Mouse (Mus musculus) megakaryocyte, embryonic 14.5 days (primary cell): ENCODE measurements around the gene Tbc1d14. TPM values are rescaled to one million over a fixed set of nuclear protein-coding genes. Genes with fewer than 3 reads are reported as not detected.

Experiments used
- H3K27me3 ChIP-seq: replicated peaks from 2 replicates; pipeline ENCODE3; 2012; ENCODE audit warnings: inconsistent platforms
- H3K36me3 ChIP-seq: replicated peaks from 2 replicates; pipeline ENCODE3; 2012; ENCODE audit warnings: low read length, inconsistent platforms, mixed read lengths
- H3K4me1 ChIP-seq: 2 replicates; pipeline ENCODE4 v1.6.1; 2012; ENCODE audit warnings: inconsistent platforms
- H3K4me3 ChIP-seq: replicated peaks from 2 replicates; pipeline ENCODE3; 2012; ENCODE audit warnings: moderate library complexity, mild to moderate bottlenecking, inconsistent platforms
- H3K9me3 ChIP-seq: 2 replicates; pipeline ENCODE4 v1.6.1; 2012; ENCODE audit warnings: inconsistent platforms
- FLI1 ChIP-seq: IDR thresholded peaks from 2 replicates; pipeline ENCODE4 v1.6.1; 2012; ENCODE audit warnings: low read length, inconsistent platforms, mixed read lengths
- GATA1 ChIP-seq: IDR thresholded peaks from 3 replicates; pipeline ENCODE4 v1.6.1; 2012; ENCODE audit warnings: mixed read lengths, low read length, inconsistent platforms, borderline replicate concordance
- polyA plus RNA-seq: library from polyadenylated mRNA; stranded (reverse); fragments of >175 nt; gene quantifications from 2 replicates; pipeline ENCODE4 v1.2.3, GENCODE M21; 2012; ENCODE audit warnings: low replicate concordance; ENCODE audit not compliant: insufficient read depth

The Tbc1d14 gene
- polyA plus RNA-seq, 1 experiment: 7.1 TPM

- Histone ChIP-seq H3K36me3 (peaks cover 98% of the 10 kb centered on the region), H3K27me3 (no peaks in the 10 kb centered on the region), H3K4me3 (peak overlapping the region; percentile 81), H3K9me3 (no peaks in the 10 kb centered on the region), H3K4me1 (peaks cover 88% of the 10 kb centered on the region)
- TF ChIP-seq FLI1: no peak
- TF ChIP-seq GATA1: no peak
Measured at GRCm38 (mm10) chr5:36523219-36523703, 69.8 kb downstream of the Tbc1d14 start.

- no peaks in the 10 kb centered on the region for H3K27me3 ChIP-seq
- H3K36me3 ChIP-seq: peaks cover 98% of the 10 kb centered on the region
- no peak for TF ChIP-seq GATA1
- no peak for TF ChIP-seq FLI1
- no peaks in the 10 kb centered on the region for H3K9me3 ChIP-seq
- peak overlapping the region; percentile 67 for H3K4me3 ChIP-seq
- H3K4me1 ChIP-seq: peaks cover 83% of the 10 kb centered on the region
Measured at GRCm38 (mm10) chr5:36522782-36523181, 70.3 kb downstream of the Tbc1d14 start.

- H3K27me3 ChIP-seq: no peaks in the 10 kb centered on the region
- no peak overlapping the region for H3K4me3 ChIP-seq
- no peaks in the 10 kb centered on the region for H3K9me3 ChIP-seq
- H3K4me1 ChIP-seq: peaks cover 73% of the 10 kb centered on the region
- TF ChIP-seq GATA1: no peak
- TF ChIP-seq FLI1: no peak
- H3K36me3 ChIP-seq: peaks cover 99% of the 10 kb centered on the region
Measured at GRCm38 (mm10) chr5:36519751-36520150, 73.3 kb downstream of the Tbc1d14 start.

GRCm38 (mm10) chr5:36517596-36517995 is 75.5 kb downstream of the Tbc1d14 start:
- H3K27me3 ChIP-seq: no peaks in the 10 kb centered on the region
- peaks cover 52% of the 10 kb centered on the region for H3K4me1 ChIP-seq
- TF ChIP-seq FLI1 (no peak), GATA1 (no peak)
- H3K4me3 ChIP-seq: no peak overlapping the region
- H3K36me3 ChIP-seq: peaks cover 97% of the 10 kb centered on the region
- H3K9me3 ChIP-seq: no peaks in the 10 kb centered on the region

- H3K4me3 ChIP-seq: no peak overlapping the region
- H3K36me3 ChIP-seq: peaks cover 97% of the 10 kb centered on the region
- no peak for TF ChIP-seq GATA1
- TF ChIP-seq FLI1: no peak
- H3K27me3 ChIP-seq: no peaks in the 10 kb centered on the region
- H3K4me1 ChIP-seq: peaks cover 45% of the 10 kb centered on the region
- H3K9me3 ChIP-seq: no peaks in the 10 kb centered on the region
Measured at GRCm38 (mm10) chr5:36515558-36515957, 77.5 kb downstream of the Tbc1d14 start.

- Histone ChIP-seq H3K4me1 (peaks cover 40% of the 10 kb centered on the region), H3K36me3 (peaks cover 97% of the 10 kb centered on the region), H3K4me3 (no peak overlapping the region), H3K27me3 (no peaks in the 10 kb centered on the region), H3K9me3 (no peaks in the 10 kb centered on the region)
- TF ChIP-seq FLI1 (no peak), GATA1 (no peak)
Measured at GRCm38 (mm10) chr5:36515126-36515525, 78.0 kb downstream of the Tbc1d14 start.

- TF ChIP-seq FLI1 (no peak), GATA1 (no peak)
- peaks cover 25% of the 10 kb centered on the region for H3K4me1 ChIP-seq
- no peaks in the 10 kb centered on the region for H3K27me3 ChIP-seq
- H3K4me3 ChIP-seq: no peak overlapping the region
- H3K36me3 ChIP-seq: peaks cover 97% of the 10 kb centered on the region
- no peaks in the 10 kb centered on the region for H3K9me3 ChIP-seq
Measured at GRCm38 (mm10) chr5:36510956-36511355, 82.1 kb downstream of the Tbc1d14 start.

- peaks cover 18% of the 10 kb centered on the region; the same call in 1 of the 2 replicates for H3K4me1 ChIP-seq
- H3K36me3 ChIP-seq: peaks cover 100% of the 10 kb centered on the region
- no peaks in the 10 kb centered on the region for H3K9me3 ChIP-seq
Measured at GRCm38 (mm10) chr5:36508351-36508750, 84.7 kb downstream of the Tbc1d14 start.

GRCm38 (mm10) chr5:36505643-36506042 is 87.4 kb downstream of the Tbc1d14 start:
- H3K9me3 ChIP-seq: no peaks in the 10 kb centered on the region
- H3K4me1 ChIP-seq: peaks cover 28% of the 10 kb centered on the region
- no peak overlapping the region for H3K4me3 ChIP-seq
- TF ChIP-seq GATA1 (no peak), FLI1 (no peak)
- H3K36me3 ChIP-seq: peaks cover 100% of the 10 kb centered on the region
- no peaks in the 10 kb centered on the region for H3K27me3 ChIP-seq

More at GRCm38 (mm10) chr5:36508351-36508750, 84.7 kb downstream of the Tbc1d14 start:
- no peak overlapping the region for H3K4me3 ChIP-seq
- H3K27me3 ChIP-seq: no peaks in the 10 kb centered on the region
- TF ChIP-seq GATA1: no peak
- TF ChIP-seq FLI1: no peak

- H3K27me3 ChIP-seq: no peaks in the 10 kb centered on the region
- TF ChIP-seq FLI1: no peak
- TF ChIP-seq GATA1: no peak
- no peak overlapping the region for H3K4me3 ChIP-seq
- H3K9me3 ChIP-seq: no peaks in the 10 kb centered on the region
- peaks cover 28% of the 10 kb centered on the region for H3K4me1 ChIP-seq
- H3K36me3 ChIP-seq: peaks cover 100% of the 10 kb centered on the region
Measured at GRCm38 (mm10) chr5:36505235-36505634, 87.8 kb downstream of the Tbc1d14 start.
